Mouse (Mus musculus) forebrain, embryonic 15.5 days (tissue): ENCODE data around the gene Ldhb. TPM values are rescaled to one million over a fixed set of nuclear protein-coding genes. Genes with fewer than 3 reads are reported as not detected.
"Not testable (repeated sequence)": the region's sequence is repeated elsewhere in the genome, so short reads cannot be mapped to it uniquely, and the experiment has no call there.

Experiments
- ATAC-seq: fragments of 200-750 bp; cut with Nextera tagmentation; replicated peaks from 2 replicates; pipeline ENCODE4 v1.8.0; 2017; ENCODE audit warnings: mild to moderate bottlenecking, moderate TSS enrichment, moderate library complexity
- H3K27ac ChIP-seq: fragments of 300-500 bp; sonication (generic); replicated peaks from 2 replicates; pipeline ENCODE4 v1.5.1; 2015; ENCODE audit warnings: mild to moderate bottlenecking, inconsistent platforms
- H3K27me3 ChIP-seq: fragments of 300-500 bp; sonication (generic); 2 replicates; pipeline ENCODE4 v1.6.1; 2015; ENCODE audit warnings: inconsistent platforms
- H3K36me3 ChIP-seq: fragments of 300-500 bp; sonication (generic); 2 replicates; pipeline ENCODE4 v1.6.1; 2015; ENCODE audit warnings: mild to moderate bottlenecking, inconsistent platforms
- H3K4me1 ChIP-seq: fragments of 300-500 bp; sonication (generic); 2 replicates; pipeline ENCODE4 v1.6.1; 2015; ENCODE audit warnings: inconsistent platforms
- H3K4me2 ChIP-seq: fragments of 300-500 bp; sonication (generic); replicated peaks from 2 replicates; pipeline ENCODE4 v1.6.1; 2015; ENCODE audit warnings: mild to moderate bottlenecking, inconsistent platforms
- H3K4me3 ChIP-seq: fragments of 300-500 bp; sonication (generic); 2 replicates; pipeline ENCODE4 v1.5.1; 2015; ENCODE audit warnings: mild to moderate bottlenecking, inconsistent platforms
- H3K9ac ChIP-seq: fragments of 300-500 bp; sonication (generic); replicated peaks from 2 replicates; pipeline ENCODE4 v1.6.1; 2015; ENCODE audit warnings: mild to moderate bottlenecking, inconsistent platforms
- H3K9me3 ChIP-seq: fragments of 300-500 bp; sonication (generic); 2 replicates; pipeline ENCODE4 v1.6.1; 2016; ENCODE audit warnings: inconsistent platforms
- WGBS: fragments of 180-500 bp; shearing (Covaris S2); methylation state at CpG from one replicate; pipeline ENCODE4 v1.1.7; 2015; ENCODE audit warnings: mixed read lengths; 5-methylcytosine and 5-hydroxymethylcytosine counted together
- polyA plus RNA-seq: library from polyadenylated mRNA; unstranded; fragments of >200 nt; fragmentation: Nextera tagmentation; extraction: Ambion mirVana; gene quantifications from 2 replicates; pipeline ENCODE4 v1.2.1, GENCODE M21; 2015

The Ldhb gene
- polyA plus RNA-seq, 1 experiment from 2014 or later, result 489 TPM

GRCm38 (mm10) chr6:142532686-142533085, 24.9 kb upstream of the Ldhb start:
- no peak for ATAC-seq
- no peaks in the 10 kb centered on the region for H3K27me3 ChIP-seq

DNA sequence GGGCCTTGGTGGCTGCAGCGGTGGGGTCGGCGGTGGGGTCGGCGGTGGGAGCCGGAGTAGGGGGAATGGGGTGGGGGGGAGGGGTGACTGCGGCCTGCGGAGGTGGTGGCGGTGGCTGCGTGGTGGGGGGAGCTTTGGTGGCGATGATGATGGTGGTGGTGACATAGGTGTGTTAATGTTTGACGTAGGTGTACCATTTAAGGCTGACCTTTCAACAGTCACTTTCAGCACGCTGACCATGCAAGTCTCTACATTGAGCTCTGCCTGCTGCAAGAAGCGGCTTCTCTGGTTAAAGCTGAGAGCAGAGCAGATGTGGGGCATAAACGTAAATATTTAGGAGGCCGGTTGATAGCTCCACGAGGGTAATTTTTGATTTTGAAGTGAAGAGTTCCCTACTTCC, 24.4 kb upstream of the Ldhb start:
- no peak overlapping the region for H3K9ac ChIP-seq
- H3K27ac ChIP-seq, result no peak overlapping the region
- H3K27me3 ChIP-seq, result no peaks in the 10 kb centered on the region
- H3K9me3 ChIP-seq, result no peaks in the 10 kb centered on the region
- WGBS, result 97% methylated on average over 17 of the region's 17 CpGs
- ATAC-seq, result no peak
- no peaks in the 10 kb centered on the region for H3K36me3 ChIP-seq
- H3K4me3 ChIP-seq, result no peak overlapping the region
- no peak overlapping the region for H3K4me2 ChIP-seq
- no peaks in the 10 kb centered on the region for H3K4me1 ChIP-seq

More at GRCm38 (mm10) chr6:142532686-142533085, 24.9 kb upstream of the Ldhb start:
- Histone ChIP-seq H3K9me3 (no peaks in the 10 kb centered on the region), H3K9ac (no peak overlapping the region), H3K36me3 (no peaks in the 10 kb centered on the region), H3K4me3 (no peak overlapping the region), H3K4me2 (no peak overlapping the region), H3K27ac (no peak overlapping the region), H3K4me1 (no peaks in the 10 kb centered on the region)
- WGBS, result 97% methylated on average over 2 of the region's 2 CpGs

DNA sequence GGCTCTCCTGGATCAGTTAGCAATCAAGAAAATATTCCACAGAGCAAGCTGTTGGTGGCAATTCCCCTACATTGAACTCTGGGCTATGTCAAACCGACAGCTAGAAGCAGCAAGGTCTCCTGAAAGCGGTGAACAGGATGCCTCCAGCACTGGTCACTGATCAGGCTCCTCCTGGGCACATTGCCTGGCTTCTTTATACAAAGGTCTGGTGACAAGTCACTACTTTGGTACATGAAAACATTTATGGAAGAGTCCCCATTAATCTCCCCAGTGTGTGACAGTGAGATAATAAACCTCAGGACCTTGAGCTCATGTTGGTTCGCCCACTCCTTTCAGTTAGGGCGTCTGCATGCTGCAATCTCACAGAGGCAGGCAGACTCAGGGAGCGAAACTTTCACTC, 22.6 kb upstream of the Ldhb start:
- no peak overlapping the region for H3K9ac ChIP-seq
- no peak overlapping the region for H3K4me2 ChIP-seq
- WGBS, result 88% methylated on average over 5 of the region's 5 CpGs
- H3K9me3 ChIP-seq, result no peaks in the 10 kb centered on the region
- H3K27me3 ChIP-seq, result no peaks in the 10 kb centered on the region
- no peaks in the 10 kb centered on the region for H3K4me1 ChIP-seq
- H3K4me3 ChIP-seq, result no peak overlapping the region
- ATAC-seq, result no peak
- no peak overlapping the region for H3K27ac ChIP-seq
- H3K36me3 ChIP-seq, result no peaks in the 10 kb centered on the region

GRCm38 (mm10) chr6:142529680-142530079, 21.9 kb upstream of the Ldhb start:
- Histone ChIP-seq H3K4me2 (no peak overlapping the region), H3K27ac (no peak overlapping the region), H3K27me3 (no peaks in the 10 kb centered on the region), H3K4me3 (no peak overlapping the region), H3K9me3 (no peaks in the 10 kb centered on the region), H3K36me3 (no peaks in the 10 kb centered on the region), H3K9ac (no peak overlapping the region), H3K4me1 (no peaks in the 10 kb centered on the region)
- ATAC-seq, result no peak
- WGBS, result 86% methylated on average over 8 of the region's 8 CpGs

DNA sequence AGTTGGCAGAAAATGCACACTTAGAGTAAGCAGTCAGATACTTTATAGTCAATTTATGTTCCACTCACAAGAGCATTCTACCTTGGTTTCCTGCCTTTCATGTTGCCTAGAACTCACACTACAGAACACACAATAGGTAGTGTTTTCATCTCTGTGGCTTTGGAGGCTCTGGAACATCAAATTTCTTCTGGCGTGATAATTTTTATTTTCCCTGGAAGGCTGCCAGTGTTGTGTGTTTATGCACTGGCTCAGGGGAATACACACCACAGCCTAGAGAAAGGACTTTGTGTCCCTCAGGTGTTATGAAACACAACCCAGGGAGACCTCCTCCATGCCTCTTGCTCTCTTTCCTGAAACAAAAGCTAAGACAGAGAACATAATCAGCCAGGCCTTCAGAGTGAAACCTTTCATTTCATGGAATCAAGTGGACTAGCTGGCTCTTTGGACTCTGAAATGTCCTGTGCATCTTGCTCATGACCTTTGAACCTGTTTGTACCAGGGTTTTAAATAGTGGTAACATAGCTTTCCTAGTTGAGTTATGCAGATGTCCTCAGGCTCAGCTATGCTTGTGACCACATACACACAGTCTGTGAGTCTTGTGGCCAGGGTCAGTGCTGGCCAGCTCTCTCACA, 20.3 kb upstream of the Ldhb start:
- WGBS, result 58% methylated on average over 1 of the region's 1 CpGs
- Histone ChIP-seq H3K27me3 (no peaks in the 10 kb centered on the region), H3K4me1 (no peaks in the 10 kb centered on the region), H3K9ac (no peak overlapping the region), H3K4me3 (no peak overlapping the region), H3K27ac (no peak overlapping the region), H3K9me3 (no peaks in the 10 kb centered on the region), H3K36me3 (no peaks in the 10 kb centered on the region), H3K4me2 (no peak overlapping the region)
- ATAC-seq, result no peak

GRCm38 (mm10) chr6:142524635-142525308, 17.0 kb upstream of the Ldhb start:
- Histone ChIP-seq H3K9me3 (no peaks in the 10 kb centered on the region), H3K4me3 (no peak overlapping the region), H3K4me1 (no peaks in the 10 kb centered on the region), H3K4me2 (no peak overlapping the region), H3K36me3 (no peaks in the 10 kb centered on the region), H3K9ac (no peak overlapping the region), H3K27ac (no peak overlapping the region), H3K27me3 (no peaks in the 10 kb centered on the region)
- WGBS, result 11% methylated on average over 4 of the region's 4 CpGs
- ATAC-seq, result peak; percentile 80

DNA sequence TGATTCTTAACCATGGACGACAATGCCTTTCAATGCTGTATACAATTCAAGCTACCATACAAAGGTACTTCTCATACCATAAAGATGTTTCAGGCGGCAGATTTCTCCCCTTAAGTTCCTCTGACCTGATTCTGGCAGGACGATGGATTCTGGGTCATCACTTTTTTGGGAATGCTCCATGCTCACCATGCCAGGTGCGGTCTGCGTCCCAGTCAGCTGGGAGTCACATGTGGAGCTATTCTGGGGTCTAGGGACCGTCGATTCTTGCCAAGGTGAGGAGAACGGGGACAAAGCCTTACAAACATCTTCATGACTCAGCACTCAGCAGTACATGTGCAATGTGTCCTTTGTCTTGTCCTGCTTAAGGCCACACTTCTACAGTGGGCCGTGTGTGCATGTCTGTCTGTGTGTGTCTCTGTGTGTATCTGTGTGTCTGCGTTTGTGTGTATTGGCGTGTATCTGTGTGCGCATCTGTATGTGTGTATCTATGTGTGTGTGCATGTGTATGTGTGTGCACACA, 13.9 kb upstream of the Ldhb start:
- Histone ChIP-seq H3K36me3 (no peaks in the 10 kb centered on the region), H3K9ac (no peak overlapping the region), H3K27me3 (no peaks in the 10 kb centered on the region), H3K4me3 (no peak overlapping the region), H3K4me1 (no peaks in the 10 kb centered on the region), H3K4me2 (no peak overlapping the region), H3K27ac (no peak overlapping the region), H3K9me3 (no peaks in the 10 kb centered on the region)
- no peak for ATAC-seq
- 83% methylated on average over 12 of the region's 12 CpGs for WGBS

DNA sequence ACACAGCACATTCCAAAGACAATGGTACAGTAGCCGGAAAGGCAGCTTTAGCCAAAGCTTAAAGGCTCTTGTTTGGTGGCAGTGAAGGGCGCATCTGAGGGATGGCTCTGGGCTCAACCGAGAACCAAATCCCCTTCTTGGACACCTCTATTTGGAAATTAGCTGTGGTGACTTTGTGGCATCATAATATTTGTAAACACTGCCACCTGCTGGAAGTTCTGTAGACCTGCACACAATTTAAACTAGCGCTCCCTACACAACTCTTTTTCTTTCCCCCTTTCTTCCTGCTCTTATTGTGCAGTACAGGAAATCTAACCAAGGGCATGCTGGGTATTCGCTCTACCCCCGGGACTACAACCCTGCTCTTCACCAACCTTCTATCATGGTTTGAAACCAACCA, 11.4 kb upstream of the Ldhb start:
- Histone ChIP-seq H3K9me3 (no peaks in the 10 kb centered on the region), H3K27ac (no peak overlapping the region), H3K4me2 (no peak overlapping the region), H3K36me3 (no peaks in the 10 kb centered on the region), H3K27me3 (no peaks in the 10 kb centered on the region), H3K4me3 (no peak overlapping the region), H3K9ac (no peak overlapping the region), H3K4me1 (no peaks in the 10 kb centered on the region)
- WGBS, result 15% methylated on average over 6 of the region's 6 CpGs
- ATAC-seq, result peak; percentile 78

GRCm38 (mm10) chr6:142515379-142515778, 7.6 kb upstream of the Ldhb start:
- H3K9me3 ChIP-seq, H3K27me3 ChIP-seq, H3K9ac ChIP-seq, H3K4me1 ChIP-seq, H3K4me2 ChIP-seq, ATAC-seq, H3K27ac ChIP-seq, H3K4me3 ChIP-seq, H3K36me3 ChIP-seq: not testable (repeated sequence)
- WGBS, result 75% methylated on average over 9 of the region's 9 CpGs

DNA sequence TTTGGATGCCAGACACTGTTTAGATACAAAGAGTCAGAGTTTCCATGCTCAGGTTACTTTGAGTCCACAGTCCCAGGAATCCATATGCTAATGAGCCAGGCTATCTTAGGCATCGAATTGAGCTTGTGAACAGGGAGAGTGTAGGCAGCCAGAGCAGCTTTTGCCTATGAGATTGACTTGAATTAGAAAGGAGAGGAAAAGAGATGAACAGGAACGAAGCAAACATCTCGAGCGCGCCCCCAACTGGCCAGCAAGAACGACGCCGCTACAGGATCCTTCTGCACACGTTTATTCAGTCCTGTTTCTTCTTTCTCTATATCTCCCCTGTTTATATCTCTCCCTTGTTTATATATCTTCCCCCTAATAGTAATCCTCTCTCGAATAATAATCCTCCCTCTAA, 7.2 kb upstream of the Ldhb start:
- Histone ChIP-seq H3K36me3 (no peaks in the 10 kb centered on the region), H3K4me1 (no peaks in the 10 kb centered on the region), H3K9me3 (no peaks in the 10 kb centered on the region), H3K4me3 (no peak overlapping the region), H3K9ac (no peak overlapping the region), H3K4me2 (no peak overlapping the region), H3K27ac (no peak overlapping the region), H3K27me3 (no peaks in the 10 kb centered on the region)
- ATAC-seq, result no peak
- WGBS, result 2% methylated on average over 10 of the region's 10 CpGs

DNA sequence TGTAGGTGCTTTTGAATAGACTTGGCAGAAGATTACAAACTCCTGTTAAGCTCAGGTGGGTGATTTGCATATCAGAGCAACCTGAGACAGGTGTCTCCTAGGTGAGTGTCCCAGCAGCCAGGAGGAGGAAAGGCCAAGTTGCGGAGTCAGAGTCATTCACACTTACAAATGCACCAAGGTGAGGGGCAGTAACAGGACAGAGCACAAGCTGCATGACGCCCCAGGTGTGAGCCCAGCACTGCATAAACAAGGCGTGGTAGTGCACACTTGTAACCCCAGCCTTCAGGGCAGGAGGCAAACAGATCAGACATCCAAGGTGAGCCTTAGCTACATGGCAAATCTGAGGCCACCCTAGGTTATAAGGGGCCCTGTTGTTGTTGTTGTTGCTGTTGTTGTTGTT, 5.1 kb upstream of the Ldhb start:
- Histone ChIP-seq H3K4me2 (no peak overlapping the region), H3K4me1 (peaks cover 7% of the 10 kb centered on the region), H3K36me3 (no peaks in the 10 kb centered on the region), H3K9me3 (no peaks in the 10 kb centered on the region), H3K9ac (no peak overlapping the region), H3K27ac (no peak overlapping the region), H3K4me3 (no peak overlapping the region), H3K27me3 (peaks cover 9% of the 10 kb centered on the region; the same call in 1 of the 2 replicates)
- WGBS, result 54% methylated on average over 3 of the region's 3 CpGs
- ATAC-seq, result no peak

GRCm38 (mm10) chr6:142511516-142512135, 3.9 kb upstream of the Ldhb start:
- no peak overlapping the region for H3K4me2 ChIP-seq
- H3K4me3 ChIP-seq, result no peak overlapping the region
- H3K9ac ChIP-seq, result no peak overlapping the region
- no peak overlapping the region for H3K27ac ChIP-seq
- H3K9me3 ChIP-seq, result no peaks in the 10 kb centered on the region
- 32% methylated on average over 12 of the region's 12 CpGs for WGBS
- no peaks in the 10 kb centered on the region for H3K36me3 ChIP-seq
- peaks cover 11% of the 10 kb centered on the region for H3K4me1 ChIP-seq
- H3K27me3 ChIP-seq, result peaks cover 9% of the 10 kb centered on the region; the same call in 1 of the 2 replicates
- no peak for ATAC-seq
